Mouse (Mus musculus): ENCODE measurements around the gene Ctsh. TPM values are rescaled to one million over a fixed set of nuclear protein-coding genes. Genes with fewer than 3 reads are reported as not detected.
"Not testable (repeated sequence)": the region's sequence is repeated elsewhere in the genome, so short reads cannot be mapped to it uniquely, and the experiment has no call there.

Gene Ctsh
- polyA plus RNA-seq, 2 experiments from 2014 or later: 2.0 to 6.7 TPM

DNA sequence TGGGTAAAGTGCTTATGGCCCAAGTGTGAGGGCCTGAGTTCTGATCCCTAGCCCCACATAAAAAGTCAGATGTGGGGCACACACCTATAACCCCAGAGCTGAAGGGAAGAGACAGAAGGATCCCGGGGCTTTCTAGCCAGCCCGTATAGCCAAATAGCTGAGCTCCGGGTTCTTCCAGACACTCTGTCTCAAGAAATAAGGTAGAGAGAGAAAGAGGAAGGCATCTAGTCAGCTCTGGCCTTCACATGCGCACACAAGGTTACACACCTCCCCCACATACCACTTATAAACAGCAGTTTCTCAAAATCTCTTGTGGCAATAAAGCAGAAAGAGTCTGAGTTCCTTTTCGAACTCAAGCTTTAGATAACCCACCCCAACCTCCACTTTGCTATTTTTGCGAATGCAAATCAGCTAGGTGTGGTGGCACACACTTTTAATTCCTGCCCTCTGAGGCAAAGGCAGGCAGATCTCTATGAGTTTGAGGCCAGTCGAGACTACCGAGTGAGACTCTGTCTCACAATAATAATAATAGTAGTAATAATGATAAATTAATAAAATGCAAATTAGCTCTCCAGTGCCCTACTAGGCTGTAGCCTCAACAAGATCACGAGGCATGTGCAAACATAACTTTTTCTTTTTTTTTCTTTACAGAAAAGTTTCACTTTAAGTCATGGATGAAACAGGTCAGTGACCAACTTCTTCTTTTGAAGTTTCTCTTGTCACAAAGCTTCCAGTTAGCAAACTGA, 6.0 kb downstream of the Ctsh start:
- no peak for ATAC-seq

DNA sequence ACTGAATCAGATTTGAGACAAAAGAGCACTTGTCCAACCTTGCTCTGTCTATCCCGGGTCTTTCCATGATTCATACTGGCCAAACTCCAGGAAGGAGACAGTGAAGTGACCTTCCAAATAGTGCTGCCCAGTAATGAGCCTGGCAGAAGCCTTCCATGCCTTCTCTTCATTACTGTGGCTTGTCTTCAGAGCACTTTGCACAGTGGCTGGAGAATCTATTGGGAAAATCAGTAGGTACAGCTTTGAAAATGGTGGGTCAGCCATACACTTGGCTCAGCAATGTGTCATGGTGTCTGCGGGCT, 6.6 kb downstream of the Ctsh start:
- no peak for ATAC-seq

DNA sequence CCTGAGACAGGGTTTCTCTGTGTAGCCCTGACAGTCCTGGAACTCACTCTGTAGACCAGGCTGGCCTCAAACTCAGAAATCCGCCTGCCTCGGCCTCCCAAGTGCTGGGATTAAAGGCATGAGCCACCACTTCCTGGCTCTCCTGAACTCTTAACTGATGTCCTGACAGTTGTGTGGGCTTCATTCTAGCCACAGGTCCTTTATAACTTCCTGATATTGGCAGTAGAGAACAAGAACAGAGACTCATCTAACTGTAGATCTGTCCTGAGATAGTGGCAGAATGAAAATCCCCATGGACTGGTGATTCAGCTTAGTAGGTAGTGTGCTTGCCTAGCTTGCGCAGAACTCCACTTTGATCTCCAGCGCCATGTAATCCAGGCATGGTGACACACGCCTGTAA, 7.0 kb downstream of the Ctsh start:
- ATAC-seq: not testable (repeated sequence)

DNA sequence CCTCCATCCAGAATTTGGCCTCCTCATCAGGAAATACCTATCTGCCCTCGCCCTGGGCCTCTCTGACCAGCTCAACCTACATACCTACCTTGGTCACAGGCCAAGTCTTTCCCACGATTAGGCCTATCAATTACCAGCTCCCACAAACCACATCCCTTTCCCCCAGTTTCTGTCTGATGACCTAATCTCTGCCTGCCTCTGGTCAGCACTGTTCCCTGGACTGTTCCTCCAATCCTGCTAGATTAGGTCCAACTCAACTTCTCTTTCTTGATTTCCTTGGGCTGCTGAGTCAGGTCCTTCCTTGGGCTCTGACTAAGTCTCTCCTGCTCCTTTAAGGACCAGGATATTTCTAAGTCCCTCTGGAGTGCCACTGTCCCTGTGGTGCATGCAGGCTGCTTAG, 13.4 kb downstream of the Ctsh start:
- ATAC-seq: no peak

GRCm38 (mm10) chr9:90068786-90069185, 14.8 kb downstream of the Ctsh start:
- ATAC-seq: no peak

DNA sequence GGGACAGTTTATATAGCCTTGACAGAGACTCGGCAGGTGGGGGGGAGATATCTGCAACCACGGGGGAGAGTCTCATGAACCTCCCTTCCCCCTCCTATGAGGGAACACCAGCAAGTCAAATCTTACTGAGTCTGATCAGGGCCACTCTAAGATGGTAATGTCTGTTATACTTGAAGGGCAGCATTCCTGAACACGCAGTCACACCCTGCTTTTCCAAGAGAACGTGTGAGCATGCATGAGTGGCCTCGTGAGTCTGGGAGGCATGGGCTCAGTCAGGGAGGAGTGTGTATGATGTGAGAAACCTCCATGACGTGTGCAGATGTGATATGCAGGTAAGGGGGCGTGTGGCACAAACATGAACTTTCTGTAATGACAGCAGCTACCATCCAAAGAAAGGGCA, 15.5 kb downstream of the Ctsh start:
- ATAC-seq: no peak

DNA sequence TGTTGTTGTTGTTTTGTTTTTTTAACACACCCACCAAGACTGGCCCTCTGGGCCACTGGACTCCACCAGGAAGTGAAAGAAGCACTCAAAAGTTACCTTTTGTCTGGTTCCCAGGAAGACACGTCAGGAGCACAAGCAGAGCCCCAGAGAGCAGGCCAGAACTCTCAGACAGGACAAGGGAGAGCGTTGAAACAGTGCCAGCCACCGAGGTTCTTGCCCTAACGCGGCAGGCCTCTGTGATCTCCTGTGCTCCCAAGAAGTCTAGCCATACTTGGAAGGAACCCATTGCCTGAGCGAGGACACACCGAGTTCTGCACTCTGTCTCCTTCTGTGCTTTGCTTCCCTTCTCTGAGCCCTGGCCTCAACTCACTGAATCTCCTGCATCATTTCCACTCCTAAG, 16.2 kb downstream of the Ctsh start:
- ATAC-seq: no peak

GRCm38 (mm10) chr9:90075336-90075735, 21.4 kb downstream of the Ctsh start:
- no peak for ATAC-seq

DNA sequence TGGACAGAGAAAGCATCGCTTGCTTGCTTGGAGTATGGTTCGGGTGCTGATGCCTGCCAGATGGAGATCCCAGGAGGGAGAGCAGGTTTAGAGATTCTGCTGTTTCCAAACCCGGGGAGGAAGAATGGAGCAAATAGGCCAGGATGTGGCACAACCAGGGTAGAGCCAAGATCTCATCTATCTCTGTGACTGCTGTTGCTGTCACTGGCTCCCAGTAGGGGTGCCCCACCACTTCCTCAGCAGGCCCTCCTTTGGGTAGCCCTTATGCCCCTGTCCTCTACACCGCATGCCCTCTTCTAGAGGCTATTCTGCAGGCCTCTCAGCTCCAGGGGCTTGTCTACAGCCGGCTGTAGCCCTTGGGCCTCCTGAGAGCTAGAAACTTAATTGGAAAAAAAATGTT, 22.2 kb downstream of the Ctsh start:
- no peak for ATAC-seq

DNA sequence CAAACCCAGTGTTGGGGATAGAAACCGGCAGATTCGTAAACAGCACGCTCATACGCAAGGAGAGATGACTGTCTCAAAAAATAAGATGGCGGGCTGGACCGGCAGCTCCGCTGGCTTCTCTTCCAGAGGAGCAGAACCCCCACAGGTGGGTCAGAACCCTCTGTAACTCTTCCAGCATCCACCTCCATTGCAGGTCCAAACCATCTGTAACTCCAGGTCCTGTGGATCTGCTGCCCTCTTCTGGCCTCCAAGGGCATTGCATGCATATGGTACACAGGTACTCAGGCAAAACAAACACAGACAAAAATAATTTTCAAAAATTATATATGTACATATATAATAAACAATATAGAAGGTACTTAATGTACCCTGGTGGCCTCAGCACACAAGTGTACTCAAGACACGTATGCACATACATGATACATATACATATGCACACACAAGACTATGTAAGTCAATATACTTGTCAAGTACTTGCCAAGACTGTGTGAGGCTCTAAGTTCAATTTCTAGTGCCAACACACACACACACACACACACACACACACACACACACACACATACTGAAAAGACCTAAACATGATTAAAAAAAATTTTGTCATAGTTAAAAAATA, 23.0 kb downstream of the Ctsh start:
- peak; percentile 54 for ATAC-seq

- ATAC-seq: not testable (repeated sequence)
These were observed 28.0 kb downstream of the Ctsh start for GRCm38 (mm10) chr9:90081961-90082360.

GRCm38 (mm10) chr9:90082992-90083391, 29.0 kb downstream of the Ctsh start:
- no peak for ATAC-seq

GRCm38 (mm10) chr9:90084152-90084551, 30.2 kb downstream of the Ctsh start:
- ATAC-seq: no peak

- ATAC-seq: no peak
These were observed 31.0 kb downstream of the Ctsh start for GRCm38 (mm10) chr9:90084766-90085468.

DNA sequence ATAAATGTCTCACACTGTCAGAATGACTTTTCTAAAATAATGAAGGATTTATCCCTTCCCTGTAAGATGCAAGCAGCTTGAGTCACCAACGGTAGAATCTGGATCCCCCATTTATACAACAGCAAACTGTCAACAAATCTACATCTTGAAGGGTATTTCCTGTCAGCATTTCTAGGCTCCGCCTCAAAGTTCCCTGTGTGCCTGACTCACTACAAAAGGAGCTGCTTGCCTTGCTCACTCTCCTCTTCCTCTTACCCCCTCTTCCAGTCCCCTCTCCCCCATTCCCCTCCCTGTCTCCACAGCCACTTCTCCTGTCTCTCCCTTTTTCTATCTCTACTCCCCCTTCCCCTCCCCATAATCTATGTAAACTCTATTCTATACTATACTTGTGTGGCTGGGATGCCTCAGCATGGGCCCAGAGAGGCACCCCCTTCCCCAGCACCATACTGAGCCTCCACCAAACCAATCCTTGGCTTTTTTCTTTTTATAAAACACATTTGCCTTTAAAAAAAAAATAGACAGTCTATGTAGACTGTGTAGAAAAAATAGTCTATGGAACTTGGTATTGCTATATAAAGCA, 34.0 kb downstream of the Ctsh start:
- ATAC-seq: no peak

DNA sequence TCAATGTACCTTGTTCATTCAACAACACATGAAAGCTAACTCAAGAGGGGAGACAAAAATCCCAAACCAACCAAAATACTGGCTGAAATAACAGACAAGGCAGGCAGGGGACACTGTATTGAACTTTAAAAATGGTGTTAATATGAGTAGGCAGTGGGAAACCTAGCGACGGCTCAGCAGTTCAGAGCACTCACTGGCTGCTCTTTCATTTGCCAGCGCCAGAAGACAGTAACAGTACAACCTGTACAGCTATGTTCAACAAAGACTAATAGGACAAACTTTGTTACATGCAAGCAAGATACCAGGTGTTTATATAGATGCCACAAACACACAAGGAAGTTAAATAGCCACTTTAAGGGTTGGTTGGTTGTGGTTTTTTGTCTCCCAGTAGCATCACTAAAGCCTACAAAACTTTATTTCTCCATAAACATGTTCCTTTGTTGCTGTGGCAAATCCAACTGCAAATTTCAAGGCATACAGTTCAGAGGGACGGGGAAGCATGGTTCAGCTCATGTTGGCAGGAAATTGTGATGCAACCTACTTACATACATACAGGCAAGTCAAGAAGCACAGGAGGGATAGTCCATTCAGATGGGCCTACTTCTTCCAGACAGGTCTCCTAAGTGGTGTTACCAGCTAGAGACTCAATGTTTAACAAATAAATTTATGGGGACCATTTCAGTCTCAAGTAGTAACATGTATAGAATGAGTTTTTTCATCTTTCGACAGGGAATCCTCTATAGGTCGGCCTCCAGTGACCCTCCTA, 35.6 kb downstream of the Ctsh start:
- no peak for ATAC-seq

- ATAC-seq: peak; percentile 21
These were observed 45.0 kb downstream of the Ctsh start for GRCm38 (mm10) chr9:90098934-90099333.

DNA sequence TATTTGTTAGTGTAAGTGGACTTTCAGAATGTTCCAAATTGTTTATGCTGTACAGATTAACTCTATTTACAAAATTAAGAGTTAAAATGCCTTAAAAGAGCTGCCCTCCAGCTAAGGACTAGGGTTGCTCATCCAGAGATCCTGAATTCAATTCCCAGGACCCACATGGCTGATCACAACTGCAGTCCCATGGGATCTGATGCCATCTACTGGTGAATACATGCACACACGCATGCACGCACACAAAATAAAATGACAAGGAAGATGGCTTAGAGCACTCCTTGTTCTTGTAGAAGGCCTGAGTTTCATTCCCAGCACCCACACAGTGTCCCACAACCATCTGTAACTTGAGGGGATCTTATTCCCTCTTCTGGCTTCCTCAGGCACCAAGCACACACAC, 46.8 kb downstream of the Ctsh start:
- peak; percentile 41 for ATAC-seq

- no peak for ATAC-seq
These were observed 51.5 kb downstream of the Ctsh start for GRCm38 (mm10) chr9:90105462-90105861.

DNA sequence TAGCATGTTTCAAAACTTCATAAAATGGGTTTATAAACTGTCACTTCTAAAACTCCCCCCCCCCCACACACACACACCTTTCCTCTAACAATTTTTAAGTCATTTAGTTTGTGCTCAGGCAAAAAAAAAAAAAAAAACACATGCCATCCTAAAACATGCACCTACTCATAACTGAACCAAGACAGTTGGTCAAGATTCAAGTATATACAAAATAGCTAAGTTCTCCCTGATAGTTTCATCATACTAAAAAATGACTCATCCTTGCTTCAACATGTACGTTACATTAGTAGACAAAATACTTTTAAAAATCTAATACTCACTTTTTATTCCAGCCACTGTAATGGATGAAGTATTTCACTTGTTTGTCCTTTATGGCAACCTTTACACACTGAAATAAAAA, 53.0 kb downstream of the Ctsh start:
- ATAC-seq: no peak

GRCm38 (mm10) chr9:90108272-90108671, 54.3 kb downstream of the Ctsh start:
- no peak for ATAC-seq

GRCm38 (mm10) chr9:90109386-90109785, 55.4 kb downstream of the Ctsh start:
- ATAC-seq: peak; percentile 6

DNA sequence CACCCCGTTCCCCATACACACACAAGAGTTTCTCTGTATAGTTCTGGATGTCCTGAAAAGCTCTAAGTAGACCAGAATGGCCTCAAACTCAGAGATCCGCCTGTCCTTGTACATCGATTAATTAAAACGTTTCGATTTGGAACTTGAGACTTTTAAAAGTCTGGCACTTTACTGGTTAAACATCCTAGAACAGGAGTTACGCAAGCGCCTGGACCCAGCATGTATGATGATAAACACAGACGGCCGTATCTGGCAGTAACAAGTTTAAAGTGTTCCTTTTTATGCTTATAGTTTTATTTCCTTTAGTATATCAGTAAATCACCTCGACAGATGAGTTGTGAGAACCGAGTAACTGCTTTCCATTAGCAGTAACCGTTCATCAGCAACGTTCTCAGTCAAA, 59.2 kb downstream of the Ctsh start:
- no peak for ATAC-seq

All from activated CD4-positive, CD25-positive, alpha-beta regulatory T cell, adult 4 months (primary cell).